Mouse (Mus musculus) heart, embryonic 14.5 days (tissue): ENCODE data around the gene Ocln. TPM values are rescaled to one million over a fixed set of nuclear protein-coding genes. Genes with fewer than 3 reads are reported as not detected.

ENCODE experiments used
- ATAC-seq: fragments of 200-750 bp; cut with Nextera tagmentation; 2 replicates; pipeline ENCODE4 v1.8.0; 2017; ENCODE audit warnings: low read depth, moderate TSS enrichment; ENCODE audit not compliant: insufficient number of reproducible peaks, insufficient read depth, low FRiP score
- H3K27ac ChIP-seq, 2 experiments: fragments of 200-500 bp in 1 of 2; fragments of 300-500 bp in 1 of 2; sonication (generic) in 1 of 2; replicated peaks in 1 of 2; 2 replicates each; pipeline ENCODE4 v1.5.1; 2012 to 2014; ENCODE audit warnings: low read depth in 2 of 2, low read length in 2 of 2, control low read depth in 1 of 2, mild to moderate bottlenecking in 1 of 2, mixed read lengths in 1 of 2; ENCODE audit not compliant: control insufficient read depth in 1 of 2, insufficient read depth in 1 of 2
- H3K27me3 ChIP-seq: fragments of 300-500 bp; sonication (generic); 2 replicates; pipeline ENCODE4 v1.6.1; 2014; ENCODE audit warnings: mild to moderate bottlenecking, low read length, control low read depth; ENCODE audit not compliant: control insufficient read depth, insufficient read depth
- H3K36me3 ChIP-seq: fragments of 300-500 bp; sonication (generic); 2 replicates; pipeline ENCODE4 v1.6.1; 2014; ENCODE audit warnings: mild to moderate bottlenecking, control low read depth, low read length, mixed read lengths; ENCODE audit not compliant: control insufficient read depth, insufficient read depth
- H3K4me1 ChIP-seq, 2 experiments: fragments of 200-500 bp in 1 of 2; fragments of 300-500 bp in 1 of 2; sonication (generic) in 1 of 2; 2 replicates each; pipeline ENCODE4 v1.6.1; 2012 to 2014; ENCODE audit warnings: low read length in 2 of 2, control low read depth in 1 of 2, mixed read lengths in 1 of 2; ENCODE audit not compliant: control insufficient read depth in 2 of 2, insufficient read depth in 2 of 2
- H3K4me2 ChIP-seq: fragments of 300-500 bp; sonication (generic); 2 replicates; pipeline ENCODE4 v1.6.1; 2014; ENCODE audit warnings: mild to moderate bottlenecking, low read length
- H3K4me3 ChIP-seq, 2 experiments: fragments of 200-500 bp in 1 of 2; fragments of 300-500 bp in 1 of 2; sonication (generic) in 1 of 2; 2 replicates each; pipeline ENCODE4 v1.5.1; 2012 to 2014; ENCODE audit warnings: low read length in 2 of 2, mild to moderate bottlenecking in 2 of 2, control low read depth in 1 of 2, low read depth in 1 of 2, moderate library complexity in 1 of 2; ENCODE audit not compliant: control insufficient read depth in 1 of 2, insufficient read depth in 1 of 2
- H3K9ac ChIP-seq: fragments of 300-500 bp; sonication (generic); 2 replicates; pipeline ENCODE4 v1.6.1; 2014; ENCODE audit warnings: mild to moderate bottlenecking, low read length
- H3K9me3 ChIP-seq: fragments of 300-500 bp; sonication (generic); 2 replicates; pipeline ENCODE4 v1.6.1; 2016; ENCODE audit warnings: low read length, control low read depth; ENCODE audit not compliant: control insufficient read depth
- WGBS: fragments of 180-500 bp; shearing (Covaris S2); extraction: QIAGEN DNeasy Blood & Tissue Kit; methylation state at CpG from one replicate; pipeline ENCODE4 v1.1.7; 2014; 5-methylcytosine and 5-hydroxymethylcytosine counted together
- polyA plus RNA-seq: library from polyadenylated mRNA; unstranded; fragments of >200 nt; fragmentation: Nextera tagmentation; extraction: Ambion mirVana; gene quantifications from 2 replicates; pipeline ENCODE4 v1.2.1, GENCODE M21; 2014

Ocln gene
- polyA plus RNA-seq, 1 experiment from 2014 or later, result 2.1 TPM

DNA sequence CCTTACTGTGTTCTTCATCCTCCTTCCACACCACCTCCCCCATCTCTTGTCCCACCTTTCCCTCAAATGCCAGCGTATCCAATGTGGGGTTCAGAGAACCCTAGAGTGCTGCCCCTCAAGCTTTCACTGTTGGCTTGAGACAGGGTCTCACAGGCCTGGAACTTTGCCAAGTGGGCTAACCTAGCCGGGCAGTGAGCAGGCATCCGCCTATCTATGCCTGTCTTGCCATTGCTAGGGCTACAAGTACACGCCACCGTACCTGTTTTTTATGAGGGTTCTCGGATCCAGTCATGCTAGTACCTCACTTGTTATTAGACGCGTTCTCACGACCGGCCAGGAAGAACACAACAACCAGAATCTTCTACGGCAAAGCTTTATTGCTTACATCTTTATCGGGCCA is 36.1 kb upstream of the Ocln start:
- Histone ChIP-seq H3K36me3 (no peaks in the 10 kb centered on the region), H3K9me3 (no peaks in the 10 kb centered on the region), H3K27me3 (no peaks in the 10 kb centered on the region), H3K4me1 (no peaks in the 10 kb centered on the region), H3K9ac (no peak overlapping the region), H3K4me3 (no peak overlapping the region), H3K4me2 (0 out of 2 replicates have a peak overlapping the region, but pooled peaks have one; percentile 9), H3K27ac (no peak overlapping the region)
- ATAC-seq, result no peak
- 77% methylated on average over 11 of the region's 12 CpGs for WGBS

DNA sequence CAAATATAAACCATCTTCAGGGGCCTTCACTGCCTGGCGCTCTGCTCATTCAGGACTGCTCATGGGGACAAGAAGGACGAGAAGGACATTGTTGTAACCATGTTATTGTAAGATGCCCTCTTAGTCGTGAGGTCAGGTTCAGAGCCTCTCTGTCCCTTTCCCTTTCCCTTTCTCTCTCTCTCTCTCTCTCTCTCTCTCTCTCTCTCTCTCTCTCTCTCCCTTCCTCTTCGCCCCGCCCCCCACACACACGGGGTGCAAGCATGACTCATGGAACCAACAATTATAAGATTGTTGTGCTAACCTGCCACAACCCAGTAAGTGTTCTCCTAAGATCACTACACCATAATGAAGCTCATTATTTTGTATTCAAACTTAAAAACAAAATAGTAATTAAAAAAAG is 29.6 kb upstream of the Ocln start:
- Histone ChIP-seq H3K27ac (no peak overlapping the region), H3K9me3 (no peaks in the 10 kb centered on the region), H3K27me3 (no peaks in the 10 kb centered on the region), H3K4me1 (peaks cover 0 to 3% of the 10 kb centered on the region in 2 experiments; a peak in 2 of 4 replicates), H3K4me2 (0 out of 2 replicates have a peak overlapping the region, but pooled peaks have one; percentile 7), H3K9ac (0 out of 2 replicates have a peak overlapping the region, but pooled peaks have one; percentile 28), H3K36me3 (no peaks in the 10 kb centered on the region), H3K4me3 (no peak overlapping the region)
- 44% methylated on average over 6 of the region's 6 CpGs for WGBS
- ATAC-seq, result no peak

DNA sequence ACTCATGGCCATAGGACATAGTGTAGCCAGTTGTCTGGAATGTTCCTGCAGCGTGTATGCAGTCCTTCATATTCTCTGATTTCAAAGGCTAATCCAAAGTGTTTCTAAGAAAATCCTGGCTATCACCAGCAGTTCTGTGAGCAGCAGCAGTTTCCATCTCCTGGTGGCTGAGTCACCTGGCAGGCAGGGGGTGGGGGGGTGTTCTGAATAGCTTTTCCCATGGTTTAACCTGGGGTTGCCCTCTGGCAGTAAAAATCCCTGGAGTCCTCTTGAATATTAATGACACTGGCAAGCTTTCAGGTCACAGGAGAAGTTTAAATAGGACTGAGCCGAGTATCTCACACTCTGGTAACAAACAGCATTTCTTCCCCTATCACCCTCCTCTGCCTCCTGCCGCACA is 29.2 kb upstream of the Ocln start:
- Histone ChIP-seq H3K27me3 (no peaks in the 10 kb centered on the region), H3K27ac (peak overlapping the region in 1 of 2 experiments; percentile 19; a peak in 2 of 4 replicates), H3K4me3 (no peak overlapping the region), H3K36me3 (no peaks in the 10 kb centered on the region), H3K9me3 (no peaks in the 10 kb centered on the region), H3K9ac (0 out of 2 replicates have a peak overlapping the region, but pooled peaks have one; percentile 28), H3K4me1 (peaks cover 0 to 3% of the 10 kb centered on the region in 2 experiments; a peak in 2 of 4 replicates), H3K4me2 (0 out of 2 replicates have a peak overlapping the region, but pooled peaks have one; percentile 7)
- ATAC-seq, result no peak
- WGBS, result 21% methylated on average over 3 of the region's 3 CpGs

DNA sequence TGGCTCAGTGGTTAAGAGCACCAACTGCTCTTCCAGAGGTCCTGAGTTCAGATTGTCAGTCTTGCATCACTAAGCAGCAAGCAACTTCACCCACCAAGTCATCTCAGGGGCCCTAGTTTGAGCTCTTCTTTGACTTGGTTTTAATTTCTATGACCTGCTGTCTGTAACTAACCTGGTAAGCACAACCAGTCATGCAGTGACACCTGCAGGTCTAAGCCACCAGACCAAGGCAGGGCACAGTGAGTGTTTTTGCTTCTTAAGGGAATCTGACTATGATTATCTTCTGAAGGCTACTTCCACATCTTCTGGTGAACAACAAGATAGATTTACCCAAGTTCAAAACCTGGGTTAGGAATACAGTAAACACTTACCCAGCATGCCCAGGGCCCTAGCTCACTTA is 27.4 kb upstream of the Ocln start:
- H3K27me3 ChIP-seq, result no peaks in the 10 kb centered on the region

DNA sequence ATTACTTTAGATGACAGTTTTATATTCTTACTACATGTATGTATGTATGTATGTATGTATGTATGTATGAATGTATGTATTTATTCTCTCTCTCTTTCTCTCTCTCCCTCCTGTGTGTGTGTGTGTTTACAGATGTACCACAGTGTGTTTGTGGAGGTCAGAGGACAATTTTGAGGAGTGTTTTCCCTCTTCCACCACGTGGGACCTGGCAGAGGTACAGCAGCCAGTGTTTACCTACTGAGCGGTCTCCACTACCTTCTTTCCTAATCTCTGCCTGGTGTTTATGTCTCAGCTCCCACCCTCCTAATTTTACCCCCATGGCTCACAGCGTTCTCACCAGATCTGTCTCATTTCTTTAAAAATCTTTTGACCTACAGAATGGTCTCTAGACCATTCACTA is 26.7 kb upstream of the Ocln start:
- H3K36me3 ChIP-seq, result no peaks in the 10 kb centered on the region
- 51% methylated on average over 3 of the region's 3 CpGs for WGBS
- no peaks in the 10 kb centered on the region for H3K9me3 ChIP-seq
- no peak overlapping the region for H3K9ac ChIP-seq
- H3K4me3 ChIP-seq, result no peak overlapping the region
- no peaks in the 10 kb centered on the region for H3K27me3 ChIP-seq
- peaks cover 0 to 3% of the 10 kb centered on the region in 2 experiments; a peak in 2 of 4 replicates for H3K4me1 ChIP-seq
- no peak overlapping the region for H3K27ac ChIP-seq
- ATAC-seq, result no peak
- no peak overlapping the region for H3K4me2 ChIP-seq

More for the DNA sequence above, 27.4 kb upstream of the Ocln start:
- no peak overlapping the region for H3K4me3 ChIP-seq
- H3K36me3 ChIP-seq, result no peaks in the 10 kb centered on the region
- no peaks in the 10 kb centered on the region for H3K9me3 ChIP-seq
- H3K27ac ChIP-seq, result no peak overlapping the region
- H3K9ac ChIP-seq, result no peak overlapping the region
- no peak for ATAC-seq
- peaks cover 0 to 3% of the 10 kb centered on the region in 2 experiments; a peak in 2 of 4 replicates for H3K4me1 ChIP-seq
- no peak overlapping the region for H3K4me2 ChIP-seq

DNA sequence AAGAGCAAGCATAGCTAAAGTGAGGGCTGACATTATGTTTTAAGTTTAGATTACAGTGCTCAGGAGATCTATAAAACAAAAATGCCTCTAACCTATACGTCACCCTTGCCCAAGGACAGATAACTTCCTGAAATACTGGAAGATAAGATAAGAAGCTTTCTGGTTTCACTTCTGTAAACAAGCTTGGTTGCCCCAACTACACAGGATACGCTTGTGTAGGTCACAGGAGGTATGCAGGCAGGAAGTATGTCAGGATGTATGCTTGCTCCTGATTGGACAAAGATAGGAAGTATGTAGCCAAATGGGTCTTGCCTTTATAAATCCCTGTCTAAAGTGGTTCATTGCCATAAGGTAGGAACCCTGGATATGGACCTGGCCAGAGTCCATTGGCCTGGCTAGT is 23.4 kb upstream of the Ocln start:
- Histone ChIP-seq H3K9ac (no peak overlapping the region), H3K4me3 (no peak overlapping the region)

DNA sequence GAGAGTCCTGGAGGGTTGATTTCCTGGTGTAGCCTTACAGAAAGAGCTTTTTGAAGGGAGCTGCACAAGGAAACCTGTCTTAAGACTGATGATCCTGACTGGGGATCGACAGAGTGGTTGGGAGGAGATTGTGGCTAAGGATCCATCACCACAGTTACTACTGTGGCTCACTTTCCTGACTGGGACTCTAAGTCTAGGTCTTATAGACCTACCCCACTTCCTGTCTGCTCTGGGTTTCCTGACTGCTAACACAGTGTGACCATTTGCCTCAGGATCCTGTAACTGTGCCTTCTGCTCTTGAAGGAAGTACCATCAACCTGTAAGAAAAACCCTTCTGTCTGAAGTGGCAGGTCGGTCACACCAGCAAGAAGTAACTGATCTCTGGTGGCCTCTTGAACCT is 18.2 kb upstream of the Ocln start:
- Histone ChIP-seq H3K9me3 (peaks cover 4% of the 10 kb centered on the region; the same call in 1 of the 2 replicates), H3K27ac (no peak overlapping the region), H3K4me1 (no peaks in the 10 kb centered on the region), H3K4me3 (no peak overlapping the region), H3K4me2 (no peak overlapping the region), H3K9ac (no peak overlapping the region), H3K27me3 (no peaks in the 10 kb centered on the region), H3K36me3 (no peaks in the 10 kb centered on the region)
- 46% methylated on average over 2 of the region's 2 CpGs for WGBS
- no peak for ATAC-seq

More for the DNA sequence above, 23.4 kb upstream of the Ocln start:
- Histone ChIP-seq H3K4me1 (no peaks in the 10 kb centered on the region), H3K27me3 (no peaks in the 10 kb centered on the region), H3K4me2 (no peak overlapping the region), H3K36me3 (no peaks in the 10 kb centered on the region), H3K9me3 (peaks cover 4% of the 10 kb centered on the region; the same call in 1 of the 2 replicates), H3K27ac (no peak overlapping the region; a peak in 1 of 4 replicates)
- WGBS, result 27% methylated on average over 2 of the region's 2 CpGs
- ATAC-seq, result peak; percentile 40; the same call in 1 of the 2 replicates

DNA sequence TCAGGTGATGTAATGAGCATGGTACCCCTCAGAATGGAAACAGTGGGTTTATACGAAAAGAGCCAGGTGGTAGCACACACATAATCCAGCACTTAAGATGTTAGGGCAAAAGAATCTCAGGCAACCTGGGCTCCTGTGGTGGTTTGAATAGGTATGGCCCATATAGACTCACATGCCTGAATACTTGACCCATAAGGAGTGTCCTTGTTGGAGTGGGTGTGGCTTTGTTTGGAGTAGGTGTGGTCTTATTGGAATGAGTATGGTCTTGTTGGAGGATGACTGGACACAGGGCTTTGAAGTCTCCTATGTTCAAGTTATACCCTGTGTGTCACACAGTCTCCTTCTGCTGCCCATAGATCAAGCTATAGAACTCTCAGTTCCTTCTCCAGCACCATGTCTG is 15.8 kb upstream of the Ocln start:
- no peak for ATAC-seq
- Histone ChIP-seq H3K4me1 (no peaks in the 10 kb centered on the region), H3K4me2 (no peak overlapping the region), H3K9me3 (no peaks in the 10 kb centered on the region), H3K4me3 (no peak overlapping the region), H3K27ac (no peak overlapping the region), H3K27me3 (no peaks in the 10 kb centered on the region), H3K36me3 (no peaks in the 10 kb centered on the region), H3K9ac (no peak overlapping the region)
- 94% methylated on average over 1 of the region's 1 CpGs for WGBS
